Mouse (Mus musculus) embryonic fibroblast, embryonic 13.5 days (primary cell): ENCODE data around the gene Fh1. TPM values are rescaled to one million over a fixed set of nuclear protein-coding genes. Genes with fewer than 3 reads are reported as not detected.

Experiments used
- H3K27ac ChIP-seq: 2 replicates; pipeline ENCODE4 v1.5.1; 2012; ENCODE audit warnings: low read length, control low read depth, inconsistent platforms; ENCODE audit not compliant: insufficient read depth
- H3K4me1 ChIP-seq: 2 replicates; pipeline ENCODE4 v1.6.1; 2011; ENCODE audit warnings: low read length; ENCODE audit not compliant: control insufficient read depth, insufficient read depth
- H3K4me3 ChIP-seq: 2 replicates; pipeline ENCODE4 v1.5.1; 2011; ENCODE audit warnings: mild to moderate bottlenecking, control low read depth, low read length; ENCODE audit not compliant: insufficient read depth
- CTCF ChIP-seq: IDR thresholded peaks from 2 replicates; pipeline ENCODE4 v1.5.1; 2011; ENCODE audit warnings: mild to moderate bottlenecking, control low read depth, low read length, moderate library complexity, borderline replicate concordance; ENCODE audit not compliant: insufficient read depth
- POLR2A ChIP-seq: IDR thresholded peaks from 2 replicates; pipeline ENCODE4 v1.6.1; 2011; ENCODE audit warnings: low read depth, mild to moderate bottlenecking, control low read depth, low read length, moderate library complexity
- polyA plus RNA-seq: library from polyadenylated mRNA; stranded (reverse); fragments of >200 nt; gene quantifications from 2 replicates; pipeline ENCODE4 v1.2.4, GENCODE M21; 2011; ENCODE audit warnings: low read depth; ENCODE audit not compliant: missing spikeins, insufficient read length

The Fh1 gene
- polyA plus RNA-seq, 1 experiment = 83.5 TPM

DNA sequence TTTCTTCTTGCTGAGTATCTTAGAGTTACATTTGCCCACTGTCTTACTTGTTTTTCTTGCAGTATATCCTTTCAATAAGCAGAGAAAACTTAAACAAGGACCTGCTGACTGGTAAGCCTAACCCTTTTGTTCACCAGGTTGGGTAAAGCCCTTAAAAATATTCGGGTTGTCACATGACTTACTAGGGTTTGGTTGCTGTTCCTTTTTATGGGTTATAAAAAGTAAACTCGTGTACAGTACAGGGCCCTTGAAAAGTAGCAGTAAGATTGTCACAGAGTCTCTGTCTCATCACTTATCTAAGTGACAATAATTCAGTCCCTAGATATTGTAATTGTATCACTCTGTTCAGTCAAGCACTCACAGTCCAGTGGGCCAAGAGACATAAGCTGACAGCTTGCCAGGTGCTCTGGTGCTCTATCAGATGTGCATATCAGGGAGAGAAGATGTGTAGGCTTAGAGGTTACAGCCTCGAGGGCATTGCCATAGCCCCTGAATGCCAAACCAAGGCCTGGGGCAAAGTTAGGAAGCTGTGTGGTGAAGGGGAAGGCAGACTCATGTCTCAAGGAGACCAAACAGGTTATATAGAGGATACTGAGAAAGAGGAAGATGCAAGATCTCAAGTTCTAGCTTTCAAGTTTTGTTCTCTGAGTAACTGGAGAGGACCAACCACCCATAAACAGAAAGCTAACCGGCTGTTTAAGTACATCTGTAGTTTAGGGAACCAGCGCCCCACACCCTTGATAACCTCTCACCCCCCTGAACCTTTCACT, 18.2 kb upstream of the Fh1 start:
- no peaks in the 10 kb centered on the region for H3K4me1 ChIP-seq
- no peak overlapping the region for H3K4me3 ChIP-seq
- no peak overlapping the region for H3K27ac ChIP-seq
- TF ChIP-seq CTCF (no peak), POLR2A (no peak)

DNA sequence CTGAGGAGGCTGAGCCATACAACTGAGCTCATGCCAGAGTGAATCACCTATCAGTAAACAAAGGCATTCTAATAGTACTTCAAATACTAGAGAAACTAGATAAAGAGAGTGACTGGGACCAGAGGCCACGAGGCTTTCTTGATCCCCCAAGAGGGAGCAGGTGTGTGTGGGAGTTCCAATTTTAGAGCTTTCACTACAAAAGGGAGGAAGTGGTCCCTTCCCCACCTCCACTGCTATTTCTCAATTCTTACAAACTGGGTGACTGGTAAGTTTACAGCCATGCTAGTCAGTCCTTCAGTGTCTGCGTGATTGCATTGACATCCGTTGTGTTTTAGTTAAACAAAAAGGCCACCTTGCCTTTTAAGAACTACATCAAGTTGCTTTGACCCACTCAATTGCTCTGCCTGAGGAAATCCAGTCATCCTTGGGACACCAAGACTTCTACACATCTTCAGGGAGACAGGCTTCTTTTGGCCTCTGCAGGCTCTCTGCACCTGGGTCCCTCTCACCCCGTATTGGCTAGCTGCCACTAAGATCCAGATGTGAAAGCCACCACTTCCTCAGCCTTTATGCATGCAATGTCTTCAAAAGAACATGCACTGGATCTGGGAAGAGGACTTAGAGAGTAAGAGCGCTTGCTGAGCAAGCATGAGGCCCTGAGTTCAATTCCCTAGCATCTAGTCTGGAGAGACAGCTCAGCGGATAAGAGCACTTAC, 15.2 kb upstream of the Fh1 start:
- TF ChIP-seq CTCF (no peak), POLR2A (no peak)
- no peak overlapping the region for H3K27ac ChIP-seq
- no peaks in the 10 kb centered on the region for H3K4me1 ChIP-seq
- no peak overlapping the region for H3K4me3 ChIP-seq

DNA sequence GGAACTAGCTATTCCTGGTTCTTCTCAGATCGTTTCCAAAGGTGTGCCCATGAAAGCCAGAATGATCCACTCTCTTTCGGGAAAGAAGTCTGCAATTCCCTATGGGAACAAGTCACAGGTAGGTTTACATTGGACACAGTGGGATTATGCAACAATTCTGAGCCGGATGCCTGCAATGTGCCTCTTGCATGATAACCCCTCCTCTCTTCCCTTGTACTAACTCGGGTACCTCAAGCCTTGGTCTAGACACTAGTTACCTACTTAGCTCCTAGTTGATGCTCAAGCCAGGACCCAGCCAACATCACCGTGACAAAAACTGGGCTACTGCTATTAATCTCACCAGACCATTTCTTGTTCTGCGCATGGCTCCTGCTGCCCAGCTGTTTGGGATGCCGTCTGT, 13.6 kb upstream of the Fh1 start:
- Histone ChIP-seq H3K4me3 (no peak overlapping the region), H3K27ac (no peak overlapping the region), H3K4me1 (no peaks in the 10 kb centered on the region)
- TF ChIP-seq CTCF = no peak
- TF ChIP-seq POLR2A = no peak

DNA sequence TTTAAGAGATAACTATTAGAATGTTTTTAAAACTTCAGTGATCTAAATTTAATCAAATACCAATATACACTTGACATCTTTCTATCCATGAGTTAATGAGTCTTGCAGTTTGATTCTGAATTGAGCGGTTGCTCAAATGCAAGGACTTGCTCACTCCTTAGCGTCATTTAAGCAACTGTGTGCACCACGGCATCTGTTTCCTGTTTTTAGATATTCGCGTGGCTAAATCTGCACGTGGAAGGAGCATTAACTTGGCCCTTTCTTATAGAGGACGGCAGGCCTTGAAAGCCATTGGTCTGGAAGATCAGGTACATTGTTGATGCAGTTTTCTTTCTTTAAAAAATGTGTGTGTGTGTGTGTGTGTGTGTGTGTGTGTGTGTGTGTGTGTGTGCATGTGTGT, 12.2 kb upstream of the Fh1 start:
- TF ChIP-seq CTCF (no peak), POLR2A (no peak)
- Histone ChIP-seq H3K4me1 (no peaks in the 10 kb centered on the region), H3K4me3 (no peak overlapping the region), H3K27ac (no peak overlapping the region)

DNA sequence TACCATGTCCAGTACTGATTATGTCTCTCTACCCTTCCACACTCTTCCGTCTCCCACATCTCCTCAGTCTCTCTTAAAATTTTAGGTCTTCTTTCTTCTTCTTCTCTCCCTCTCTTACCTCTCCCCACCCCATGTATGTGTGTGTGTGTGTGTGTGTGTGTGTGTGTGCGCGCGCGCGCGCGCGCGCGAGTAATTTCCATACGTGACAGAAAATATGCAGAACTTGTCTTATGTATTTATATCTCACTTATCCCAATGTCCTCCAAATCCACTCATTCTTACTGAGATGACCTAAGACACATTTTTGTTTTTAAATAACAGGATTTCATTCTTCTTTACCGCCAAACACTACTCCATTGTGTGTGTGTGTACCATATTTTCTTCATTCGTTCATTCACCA, 7.0 kb upstream of the Fh1 start:
- no peak for TF ChIP-seq POLR2A
- no peak for TF ChIP-seq CTCF
- no peak overlapping the region for H3K4me3 ChIP-seq

DNA sequence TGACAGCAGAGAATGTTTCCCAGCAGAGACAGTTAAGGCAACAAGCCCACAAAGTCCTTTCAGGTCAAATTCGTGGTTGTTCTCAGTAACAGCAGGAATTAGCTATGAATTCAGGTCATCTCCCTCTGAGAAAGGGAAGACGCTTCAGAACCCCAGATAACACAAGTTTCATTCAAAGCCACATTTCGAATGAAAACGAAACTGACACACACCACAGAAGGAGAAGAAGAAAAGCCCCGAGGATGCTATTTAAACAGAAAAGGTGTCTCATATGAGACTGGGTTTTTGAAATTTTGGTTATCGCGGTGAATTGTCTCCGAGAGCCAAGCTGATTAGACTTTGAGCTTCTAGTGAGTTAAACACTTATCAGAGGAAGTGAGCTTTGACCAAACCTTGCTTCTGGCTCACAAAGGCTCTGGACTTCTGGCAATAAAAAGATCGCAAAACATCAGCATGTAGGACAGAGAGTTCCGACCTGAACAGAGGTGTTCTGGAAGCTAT, 6.3 kb upstream of the Fh1 start:
- Histone ChIP-seq H3K27ac (no peak overlapping the region), H3K4me3 (no peak overlapping the region), H3K4me1 (no peaks in the 10 kb centered on the region)
- TF ChIP-seq CTCF (no peak), POLR2A (no peak)

More for the DNA sequence above, 7.0 kb upstream of the Fh1 start:
- Histone ChIP-seq H3K27ac (no peak overlapping the region), H3K4me1 (no peaks in the 10 kb centered on the region)

DNA sequence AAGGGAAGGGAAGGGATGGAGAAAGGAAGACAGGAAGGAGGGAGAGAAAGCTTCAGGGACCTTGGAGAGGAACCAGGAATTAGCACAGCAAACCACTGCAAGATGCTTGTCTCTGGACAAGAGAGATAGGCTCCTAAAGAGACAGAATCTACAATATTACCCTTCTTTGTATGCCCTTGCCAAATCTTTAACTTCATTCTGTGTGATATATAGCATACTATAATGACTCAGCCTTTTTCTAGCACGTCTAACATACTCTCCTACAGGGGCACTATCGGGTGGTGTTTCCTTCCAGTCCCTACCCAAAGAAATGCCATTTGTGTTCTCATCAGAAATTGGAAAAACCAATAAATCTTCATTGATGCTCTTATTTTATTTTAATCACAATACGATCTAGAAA, 5.6 kb upstream of the Fh1 start:
- TF ChIP-seq POLR2A = no peak
- no peak for TF ChIP-seq CTCF
- Histone ChIP-seq H3K4me3 (no peak overlapping the region), H3K27ac (no peak overlapping the region), H3K4me1 (no peaks in the 10 kb centered on the region)

DNA sequence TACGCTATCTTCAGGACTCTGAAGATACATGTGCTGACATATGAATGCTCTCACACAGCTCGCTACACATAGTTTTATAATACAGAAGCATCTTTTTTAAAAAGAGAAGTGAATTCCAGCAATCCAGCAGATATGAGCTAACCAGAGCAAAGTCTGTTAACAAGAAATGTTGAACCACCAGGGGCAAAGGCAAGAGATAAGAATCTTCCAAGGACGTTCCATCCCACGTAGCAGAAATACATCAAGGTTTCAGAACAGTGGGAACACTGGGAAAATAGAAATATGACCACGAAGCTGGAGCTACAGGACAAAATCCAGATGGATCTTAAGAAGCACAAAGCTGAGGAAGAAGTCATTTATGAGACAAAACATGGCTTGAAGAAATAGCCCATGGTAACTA, 4.9 kb upstream of the Fh1 start:
- TF ChIP-seq POLR2A (no peak), CTCF (no peak)

DNA sequence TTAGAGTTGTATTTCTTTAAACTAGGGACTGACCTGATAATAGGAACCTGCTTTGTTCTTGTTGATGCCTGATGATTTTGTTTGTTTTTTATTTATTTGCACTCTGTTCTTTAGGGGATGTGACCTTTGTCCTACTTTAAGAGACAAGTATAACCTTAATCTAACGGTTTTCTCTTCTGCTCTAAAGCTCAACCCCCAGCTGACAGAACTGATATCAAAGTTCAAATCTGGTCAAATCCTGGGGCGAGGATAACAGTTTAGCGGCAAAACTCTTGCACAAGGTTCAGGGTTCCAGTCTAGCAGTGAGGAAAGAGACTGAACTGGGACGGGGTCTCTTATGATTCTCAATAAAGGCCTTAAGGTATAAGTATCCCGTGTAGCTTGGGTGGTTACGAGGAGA, 3.8 kb upstream of the Fh1 start:
- H3K4me3 ChIP-seq = no peak overlapping the region
- H3K27ac ChIP-seq = no peak overlapping the region
- H3K4me1 ChIP-seq = peaks cover under 1% of the 10 kb centered on the region; the same call in 1 of the 2 replicates
- no peak for TF ChIP-seq CTCF
- no peak for TF ChIP-seq POLR2A

More for the DNA sequence above, 4.9 kb upstream of the Fh1 start:
- H3K4me3 ChIP-seq = no peak overlapping the region
- H3K4me1 ChIP-seq = no peaks in the 10 kb centered on the region
- no peak overlapping the region for H3K27ac ChIP-seq

DNA sequence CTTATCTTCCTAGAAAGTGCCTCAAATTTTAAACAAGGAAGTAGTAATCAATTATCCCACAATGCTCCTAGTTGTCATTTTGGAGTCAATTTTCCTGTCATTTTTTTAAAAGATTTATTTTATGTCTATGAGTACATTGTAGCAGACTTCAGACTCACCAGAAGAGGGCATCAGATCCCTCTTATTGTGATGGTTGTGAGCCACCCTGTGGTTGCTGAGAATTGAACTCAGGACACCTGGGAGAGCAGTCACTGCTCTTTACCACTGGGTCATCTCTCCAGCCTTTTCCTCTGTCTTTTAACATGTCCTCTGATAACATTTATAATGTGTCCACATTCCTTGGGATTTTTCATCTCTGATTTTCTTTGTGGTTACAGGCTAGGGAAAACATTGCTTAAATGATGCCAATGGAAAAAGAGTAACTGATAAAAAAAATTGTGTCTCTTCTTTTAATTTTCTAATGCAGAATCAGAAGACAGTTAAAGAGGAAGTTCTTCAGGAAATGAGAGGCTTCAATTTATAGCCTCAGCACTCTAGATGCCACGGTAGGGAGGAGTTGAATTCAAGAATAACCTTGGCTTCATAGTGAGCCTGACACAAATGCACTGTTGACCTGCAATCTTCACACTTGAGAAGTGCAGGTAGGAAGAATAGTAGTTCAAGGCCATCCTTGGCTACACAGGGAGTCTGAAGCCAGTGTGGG, 706 bp upstream of the Fh1 start:
- TF ChIP-seq CTCF = no peak
- no peak for TF ChIP-seq POLR2A
- H3K4me3 ChIP-seq = peak overlapping the region; percentile 26; the same call in 1 of the 2 replicates
- peaks cover 2% of the 10 kb centered on the region; the same call in 1 of the 2 replicates for H3K4me1 ChIP-seq
- peak overlapping the region; percentile 38 for H3K27ac ChIP-seq
